Mouse (Mus musculus) E14TG2a.4 (cell line): Measurements from ENCODE around the gene Hist1h2bg.
A peak's percentile ranks its signal among the peaks of the same experiment; 100 is the strongest.
"Not testable (repeated sequence)": the region's sequence is repeated elsewhere in the genome, so short reads cannot be mapped to it uniquely, and the experiment has no call there.

Experiments used
- H3K27me3 ChIP-seq: 2 replicates; pipeline ENCODE4 v1.6.1; 2014; ENCODE audit warnings: low read length, control low read depth; ENCODE audit not compliant: insufficient read depth
- H3K36me3 ChIP-seq: 2 replicates; pipeline ENCODE4 v1.6.1; 2014; ENCODE audit warnings: low read length, control low read depth; ENCODE audit not compliant: insufficient read depth
- H3K4me1 ChIP-seq: replicated peaks from 2 replicates; pipeline ENCODE4 v1.6.1; 2014; ENCODE audit warnings: low read depth, low read length, control low read depth
- H3K4me3 ChIP-seq: replicated peaks from 2 replicates; pipeline ENCODE4 v1.5.1; 2014; ENCODE audit warnings: mild to moderate bottlenecking, low read length
- H3K9me3 ChIP-seq: 2 replicates; pipeline ENCODE4 v1.6.1; 2014; ENCODE audit warnings: low read length, control low read depth
- CTCF ChIP-seq: conservative IDR thresholded peaks from 2 replicates; pipeline ENCODE4 v1.5.1; 2014; ENCODE audit warnings: low read length
- NANOG ChIP-seq: IDR thresholded peaks from 2 replicates; pipeline ENCODE4 v1.6.1; 2014; ENCODE audit warnings: borderline replicate concordance, low read length, mixed read lengths
- POU5F1 ChIP-seq: IDR thresholded peaks from 2 replicates; pipeline ENCODE4 v1.6.1; 2014; ENCODE audit warnings: low read length, borderline replicate concordance

The Hist1h2bg gene

GRCm38 (mm10) chr13:23556906-23557305 is 14.3 kb upstream of the Hist1h2bg start:
- H3K9me3 ChIP-seq = no peaks in the 10 kb centered on the region
- H3K36me3 ChIP-seq = no peaks in the 10 kb centered on the region
- H3K27me3 ChIP-seq = no peaks in the 10 kb centered on the region
- TF ChIP-seq NANOG = no peak
- no peak for TF ChIP-seq CTCF
- TF ChIP-seq POU5F1 = no peak
- H3K4me1 ChIP-seq = peaks cover 28% of the 10 kb centered on the region
- no peak overlapping the region for H3K4me3 ChIP-seq

GRCm38 (mm10) chr13:23560699-23561098 is 10.5 kb upstream of the Hist1h2bg start:
- Histone ChIP-seq H3K4me3 (0 out of 2 replicates have a peak overlapping the region, but pooled peaks have one; percentile 13), H3K4me1 (peaks cover 27% of the 10 kb centered on the region)
- H3K9me3 ChIP-seq = not testable (repeated sequence)

GRCm38 (mm10) chr13:23561531-23561882 is 9.7 kb upstream of the Hist1h2bg start:
- not testable (repeated sequence) for H3K36me3 ChIP-seq, H3K27me3 ChIP-seq, H3K9me3 ChIP-seq
- peaks cover 24% of the 10 kb centered on the region for H3K4me1 ChIP-seq
- H3K4me3 ChIP-seq = peak overlapping the region; percentile 63

More at GRCm38 (mm10) chr13:23560699-23561098, 10.5 kb upstream of the Hist1h2bg start:
- not testable (repeated sequence) for H3K27me3 ChIP-seq, H3K36me3 ChIP-seq

GRCm38 (mm10) chr13:23561883-23562659 is 9.1 kb upstream of the Hist1h2bg start, which contains the start of gene Hist1h3e:
Hist1h3e (minus strand) TSS chr13:23562369.
- Histone ChIP-seq H3K4me1 (peaks cover 21% of the 10 kb centered on the region), H3K4me3 (peak within 1 kb of the TSS; percentile 74)
- H3K9me3 ChIP-seq, H3K36me3 ChIP-seq, H3K27me3 ChIP-seq: not testable (repeated sequence)

- Histone ChIP-seq H3K27me3 (no peaks in the 10 kb centered on the region), H3K9me3 (no peaks in the 10 kb centered on the region), H3K4me3 (peak overlapping the region; percentile 74), H3K36me3 (no peaks in the 10 kb centered on the region), H3K4me1 (peaks cover 16% of the 10 kb centered on the region)
- peak; percentile 59 for TF ChIP-seq CTCF
- TF ChIP-seq POU5F1 = no peak
- TF ChIP-seq NANOG = no peak
Measured at GRCm38 (mm10) chr13:23562699-23563462, 8.3 kb upstream of the Hist1h2bg start.

- H3K9me3 ChIP-seq = no peaks in the 10 kb centered on the region
- no peaks in the 10 kb centered on the region for H3K36me3 ChIP-seq
- no peak for TF ChIP-seq NANOG
- no peak for TF ChIP-seq POU5F1
- TF ChIP-seq CTCF = no peak
- H3K4me1 ChIP-seq = peaks cover 16% of the 10 kb centered on the region
- no peaks in the 10 kb centered on the region for H3K27me3 ChIP-seq
- no peak overlapping the region for H3K4me3 ChIP-seq
Measured at GRCm38 (mm10) chr13:23564482-23564881, 6.7 kb upstream of the Hist1h2bg start.

GRCm38 (mm10) chr13:23570261-23571021 is 755 bp upstream of the Hist1h2bg start:
- not testable (repeated sequence) for H3K27me3 ChIP-seq, H3K9me3 ChIP-seq, H3K36me3 ChIP-seq
- Histone ChIP-seq H3K4me1 (peaks cover 17% of the 10 kb centered on the region), H3K4me3 (peak overlapping the region; percentile 69)

- H3K27me3 ChIP-seq, H3K36me3 ChIP-seq, H3K9me3 ChIP-seq: not testable (repeated sequence)
Measured at GRCm38 (mm10) chr13:23571504-23572217, 465 bp downstream of the Hist1h2bg start.

More at GRCm38 (mm10) chr13:23571504-23572217, 465 bp downstream of the Hist1h2bg start:
- H3K4me3 ChIP-seq = peak overlapping the region; percentile 69
- peaks cover 16% of the 10 kb centered on the region for H3K4me1 ChIP-seq
